In the genomic region with DNA sequence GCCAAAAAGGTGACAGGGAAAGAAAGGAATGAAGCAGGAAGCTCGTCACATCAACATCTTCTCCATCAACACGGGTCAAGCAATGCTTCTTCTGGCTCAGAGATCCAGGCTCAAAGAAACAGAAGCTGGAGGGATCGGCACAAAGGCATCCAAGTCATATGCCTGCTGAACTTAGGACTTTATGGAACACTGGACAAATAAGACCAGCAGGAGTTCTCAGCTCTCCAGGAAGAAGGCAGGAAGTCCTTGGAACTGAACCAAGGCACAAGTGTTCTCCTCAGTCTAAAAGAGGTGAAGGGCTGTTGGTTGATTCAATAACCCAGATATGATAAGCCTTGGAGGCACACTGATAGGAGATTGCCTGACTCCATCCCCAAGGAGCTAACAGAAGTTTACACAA, we compare ENCODE assay signal across 12 mouse cellular contexts.
A peak's percentile ranks its signal among the peaks of the same experiment; 100 is the strongest.
DNase-seq lines count a peak whose midpoint lies in the region.
"Had no signal": no experiment of that assay in that cellular context is flagged by ENCODE, and none has a peak within 500 bp of the region (broad histone marks: within the 10 kb centered on the region; RNA-seq: fewer than 3 reads in every experiment).

No protein-coding gene starts in this region.

- DNase-seq in cerebellum, adult 18-20 months: peak; percentile 43 to 53
- no peak for DNase-seq in cerebellum, adult 8-10 months
- peak; percentile 43 for DNase-seq in cerebellum, adult 9-11 months
- no peak for DNase-seq in cerebellum, postnatal 4 days (ENCODE audit: low spot score in 2 of 2)
- DNase-seq in brain, adult 2 months (ENCODE audit: low read depth, low spot score): peak; percentile 50
- no peak for DNase-seq in layer of hippocampus, adult 11-12 months (ENCODE audit: low spot score)
- DNase-seq: adrenal gland, adult 8-10 months; adrenal gland, postnatal 14 days; adrenal gland, postnatal 36 days; B cell, adult 2 months; cerebellum, adult 11 months; embryo, embryonic 11 days had no signal

Comparison
In these comparisons a context has a peak if more than half of its experiments do, and no peak if none do; other contexts are left out.
1. DNase-seq: peak in cerebellum, adult 18-20 months (2 of 2), cerebellum, adult 9-11 months (single experiment) and brain, adult 2 months (single experiment); none in cerebellum, adult 8-10 months (single experiment), cerebellum, postnatal 4 days (0 of 2) and layer of hippocampus, adult 11-12 months (single experiment).